Mouse (Mus musculus) neural tube, embryonic 15.5 days (tissue): ENCODE data around the gene Gng8. TPM values are rescaled to one million over a fixed set of nuclear protein-coding genes. Genes with fewer than 3 reads are reported as not detected.
A peak's percentile ranks its signal among the peaks of the same experiment; 100 is the strongest.

Source experiments
- ATAC-seq: fragments of 200-750 bp; cut with Nextera tagmentation; 2 replicates; pipeline ENCODE4 v1.8.0; 2017; ENCODE audit warnings: mild to moderate bottlenecking, moderate TSS enrichment, moderate library complexity; ENCODE audit not compliant: low FRiP score
- H3K27ac ChIP-seq: fragments of 300-500 bp; sonication (generic); replicated peaks from 2 replicates; pipeline ENCODE4 v1.5.1; 2015; ENCODE audit warnings: mild to moderate bottlenecking, inconsistent platforms
- H3K27me3 ChIP-seq: fragments of 300-500 bp; sonication (generic); replicated peaks from 2 replicates; pipeline ENCODE4 v1.6.1; 2015; ENCODE audit warnings: inconsistent platforms
- H3K36me3 ChIP-seq: fragments of 300-500 bp; sonication (generic); 2 replicates; pipeline ENCODE4 v1.6.1; 2015; ENCODE audit warnings: inconsistent platforms
- H3K4me1 ChIP-seq: fragments of 300-500 bp; sonication (generic); 2 replicates; pipeline ENCODE4 v1.6.1; 2015; ENCODE audit warnings: inconsistent platforms
- H3K4me2 ChIP-seq: fragments of 300-500 bp; sonication (generic); 2 replicates; pipeline ENCODE4 v1.6.1; 2015; ENCODE audit warnings: inconsistent platforms, mild to moderate bottlenecking, moderate library complexity
- H3K4me3 ChIP-seq: fragments of 300-500 bp; sonication (generic); replicated peaks from 2 replicates; pipeline ENCODE4 v1.5.1; 2015; ENCODE audit warnings: mild to moderate bottlenecking, inconsistent platforms
- H3K9ac ChIP-seq: fragments of 300-500 bp; sonication (generic); replicated peaks from 2 replicates; pipeline ENCODE4 v1.6.1; 2015; ENCODE audit warnings: mild to moderate bottlenecking, inconsistent platforms
- H3K9me3 ChIP-seq: fragments of 300-500 bp; sonication (generic); replicated peaks from 2 replicates; pipeline ENCODE4 v1.6.1; 2016; ENCODE audit warnings: inconsistent platforms
- WGBS: fragments of 180-500 bp; shearing (Covaris S2); methylation state at CpG from one replicate; pipeline ENCODE4 v1.1.7; 2015; ENCODE audit warnings: mixed read lengths; 5-methylcytosine and 5-hydroxymethylcytosine counted together
- polyA plus RNA-seq: library from polyadenylated mRNA; unstranded; fragments of >200 nt; fragmentation: Nextera tagmentation; extraction: Ambion mirVana; gene quantifications from 2 replicates; pipeline ENCODE4 v1.2.1, GENCODE M21; 2015

Gng8 gene
- polyA plus RNA-seq, 1 experiment from 2014 or later, result 4.1 TPM

DNA sequence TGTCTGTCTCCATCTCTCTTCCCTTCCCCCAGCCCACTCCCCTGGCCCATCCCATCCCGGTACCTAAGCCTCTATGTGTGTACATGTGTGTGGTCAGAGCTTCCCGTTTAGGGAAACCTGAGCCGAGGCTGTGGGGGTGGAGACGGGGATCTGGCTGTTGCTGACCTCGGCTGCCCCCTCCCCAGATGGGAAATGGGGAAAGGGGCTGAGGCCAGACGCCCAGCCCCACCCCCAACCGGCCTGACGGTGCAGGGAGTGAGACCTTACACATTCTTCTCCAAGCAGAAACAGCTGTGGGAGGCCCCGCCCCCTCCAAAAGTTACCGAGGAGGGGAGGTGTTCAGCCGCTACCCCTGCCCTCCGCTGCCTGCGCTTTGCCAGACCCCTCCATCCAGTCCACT is 15.0 kb upstream of the Gng8 start:
- no peak for ATAC-seq
- peak overlapping the region; percentile 87; the same call in 1 of the 2 replicates for H3K27ac ChIP-seq
- H3K36me3 ChIP-seq, result peaks cover 6% of the 10 kb centered on the region; the same call in 1 of the 2 replicates
- no peaks in the 10 kb centered on the region for H3K27me3 ChIP-seq
- peak overlapping the region; percentile 76 for H3K4me2 ChIP-seq
- H3K9ac ChIP-seq, result peak overlapping the region; percentile 88
- peaks cover 46% of the 10 kb centered on the region for H3K4me1 ChIP-seq
- no peaks in the 10 kb centered on the region for H3K9me3 ChIP-seq
- 12% methylated on average over 13 of the region's 13 CpGs for WGBS
- peak overlapping the region; percentile 81 for H3K4me3 ChIP-seq

DNA sequence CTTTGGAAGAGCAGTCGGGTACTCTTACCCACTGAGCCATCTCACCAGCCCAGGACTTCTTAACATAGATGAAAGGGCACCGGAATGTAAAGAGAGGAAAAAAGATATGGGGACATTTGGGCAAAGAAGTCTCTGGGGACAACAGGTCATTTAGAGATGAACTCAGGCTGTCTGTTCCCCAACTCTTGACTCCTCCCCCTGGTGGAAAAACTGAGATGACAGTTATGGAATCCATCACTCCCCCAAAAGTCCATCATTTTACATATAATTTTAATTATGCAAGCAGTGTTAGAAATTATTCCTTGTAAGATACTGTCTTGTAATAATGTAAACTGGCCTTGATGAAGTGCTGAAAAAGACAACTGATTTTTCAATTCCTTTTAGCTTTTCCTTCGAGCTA is 13.9 kb upstream of the Gng8 start:
- no peak for ATAC-seq
- Histone ChIP-seq H3K9me3 (no peaks in the 10 kb centered on the region), H3K36me3 (peaks cover 8% of the 10 kb centered on the region; the same call in 1 of the 2 replicates), H3K27me3 (no peaks in the 10 kb centered on the region), H3K27ac (no peak overlapping the region), H3K4me2 (no peak overlapping the region), H3K9ac (no peak overlapping the region), H3K4me3 (no peak overlapping the region), H3K4me1 (peaks cover 41% of the 10 kb centered on the region)
- 88% methylated on average over 3 of the region's 3 CpGs for WGBS

DNA sequence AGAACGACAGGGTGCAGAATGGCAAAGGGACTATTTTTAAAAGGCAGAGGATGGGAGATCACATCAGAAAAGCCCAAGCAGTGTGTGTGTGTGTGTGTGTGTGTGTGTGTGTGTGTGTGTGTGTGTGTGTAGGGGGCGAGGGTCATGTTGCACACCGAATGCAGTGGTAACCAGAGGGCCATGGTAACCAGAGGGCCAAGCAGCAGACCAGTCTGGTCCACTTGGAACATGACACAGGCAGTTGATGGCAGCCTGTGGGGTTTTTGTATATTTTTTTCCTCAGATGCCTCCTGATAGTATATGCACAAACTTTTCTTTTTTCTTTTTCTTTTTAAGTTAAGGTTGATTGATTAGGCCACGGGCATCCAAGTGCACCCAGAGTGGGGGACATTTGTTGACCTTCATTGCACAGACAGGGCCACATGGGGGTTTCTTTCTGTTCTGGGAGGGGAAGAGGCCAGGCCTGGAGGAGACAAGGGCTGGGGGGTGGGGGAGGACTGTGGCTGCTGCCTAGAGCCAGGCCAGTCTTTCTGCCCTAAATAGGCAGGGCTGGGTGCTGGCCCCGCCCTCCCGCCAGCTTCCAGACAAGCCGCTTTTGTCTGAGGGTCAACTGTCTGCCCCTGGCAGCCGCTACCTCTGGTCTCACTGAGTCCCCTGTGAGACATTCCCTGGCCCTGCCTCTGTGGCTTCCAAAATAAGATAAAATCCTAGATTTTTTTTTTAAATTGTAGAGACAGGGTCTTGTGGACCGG is 11.6 kb upstream of the Gng8 start:
- ATAC-seq, result no peak
- H3K27ac ChIP-seq, result no peak overlapping the region
- WGBS, result 20% methylated on average over 9 of the region's 9 CpGs
- no peak overlapping the region for H3K9ac ChIP-seq
- H3K36me3 ChIP-seq, result peaks cover 20% of the 10 kb centered on the region
- H3K27me3 ChIP-seq, result peaks cover 21% of the 10 kb centered on the region
- peaks cover 28% of the 10 kb centered on the region for H3K4me1 ChIP-seq
- no peak overlapping the region for H3K4me3 ChIP-seq
- no peaks in the 10 kb centered on the region for H3K9me3 ChIP-seq
- H3K4me2 ChIP-seq, result no peak overlapping the region; the same call in 1 of the 2 replicates

DNA sequence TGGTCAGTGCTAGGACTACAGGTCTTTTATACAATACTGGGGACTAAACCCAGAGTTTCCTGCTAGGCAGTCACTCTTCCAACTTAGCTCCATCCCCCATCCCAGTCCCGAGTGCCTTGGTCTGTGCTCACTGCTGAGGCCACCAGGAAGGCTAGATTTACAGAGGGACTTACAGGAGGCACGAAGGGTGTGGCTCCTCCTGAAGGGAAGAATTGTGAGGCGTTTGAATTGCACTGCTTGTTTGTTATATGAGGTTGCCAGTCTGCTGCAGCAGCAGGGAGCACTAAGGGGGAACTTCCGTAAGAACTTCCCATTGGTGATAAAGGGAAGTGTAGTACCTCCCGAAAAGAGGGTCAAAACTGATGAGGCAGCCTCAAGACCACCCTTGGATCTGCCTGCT is 11.0 kb upstream of the Gng8 start:
- Histone ChIP-seq H3K27me3 (peaks cover 27% of the 10 kb centered on the region), H3K36me3 (peaks cover 26% of the 10 kb centered on the region), H3K4me2 (no peak overlapping the region), H3K9ac (no peak overlapping the region), H3K4me3 (no peak overlapping the region), H3K27ac (no peak overlapping the region), H3K4me1 (peaks cover 26% of the 10 kb centered on the region), H3K9me3 (no peaks in the 10 kb centered on the region)
- no peak for ATAC-seq
- WGBS, result 13% methylated on average over 5 of the region's 5 CpGs

DNA sequence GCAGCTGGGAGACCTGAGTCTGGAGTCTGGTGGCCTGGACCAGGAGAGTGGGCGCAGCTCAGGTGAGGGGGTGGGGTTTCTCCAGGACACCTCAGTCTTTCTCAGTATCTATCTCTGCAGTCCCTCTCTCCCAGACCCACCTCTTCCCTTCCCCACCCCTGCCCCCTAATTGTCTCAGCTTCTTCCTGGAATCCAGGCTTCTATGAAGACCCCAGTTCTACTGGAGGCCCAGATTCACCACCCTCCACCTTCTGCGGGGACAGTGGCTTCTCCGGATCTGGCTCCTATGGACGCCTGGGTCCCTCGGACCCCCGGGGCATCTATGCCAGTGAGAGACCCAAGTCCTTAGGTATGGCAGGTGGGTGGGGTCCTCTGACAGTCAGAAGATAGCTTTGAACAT is 8.4 kb upstream of the Gng8 start:
- WGBS, result 94% methylated on average over 6 of the region's 6 CpGs
- ATAC-seq, result no peak
- H3K36me3 ChIP-seq, result peaks cover 44% of the 10 kb centered on the region
- peaks cover 8% of the 10 kb centered on the region; the same call in 1 of the 2 replicates for H3K4me1 ChIP-seq
- no peak overlapping the region for H3K4me3 ChIP-seq
- H3K9me3 ChIP-seq, result no peaks in the 10 kb centered on the region
- no peak overlapping the region for H3K9ac ChIP-seq
- peaks cover 39% of the 10 kb centered on the region for H3K27me3 ChIP-seq
- H3K4me2 ChIP-seq, result no peak overlapping the region
- H3K27ac ChIP-seq, result no peak overlapping the region

DNA sequence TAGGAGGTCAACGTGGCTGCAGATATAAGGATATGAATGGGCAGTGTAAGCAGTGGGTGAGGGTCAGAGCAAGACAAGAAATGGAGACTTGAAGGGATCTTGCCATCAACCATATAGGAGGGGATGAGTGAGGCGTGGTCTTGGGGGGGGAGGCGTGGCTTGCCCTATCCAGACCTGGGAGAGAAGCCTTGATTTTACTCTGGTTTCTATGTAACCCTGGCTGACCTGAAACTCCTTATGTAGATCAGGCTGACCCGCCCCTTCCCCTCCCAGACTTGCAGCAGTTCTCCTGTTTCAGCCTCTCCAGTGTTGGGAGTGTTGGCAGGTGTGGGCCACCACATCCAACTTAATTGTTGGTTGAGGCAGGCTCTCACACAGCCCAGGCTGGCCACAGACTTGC is 7.3 kb upstream of the Gng8 start:
- Histone ChIP-seq H3K27me3 (peaks cover 39% of the 10 kb centered on the region), H3K9ac (no peak overlapping the region), H3K4me1 (peaks cover 8% of the 10 kb centered on the region; the same call in 1 of the 2 replicates), H3K9me3 (no peaks in the 10 kb centered on the region), H3K36me3 (peaks cover 41% of the 10 kb centered on the region), H3K4me3 (no peak overlapping the region), H3K4me2 (no peak overlapping the region), H3K27ac (no peak overlapping the region)
- 68% methylated on average over 4 of the region's 4 CpGs for WGBS
- ATAC-seq, result no peak

DNA sequence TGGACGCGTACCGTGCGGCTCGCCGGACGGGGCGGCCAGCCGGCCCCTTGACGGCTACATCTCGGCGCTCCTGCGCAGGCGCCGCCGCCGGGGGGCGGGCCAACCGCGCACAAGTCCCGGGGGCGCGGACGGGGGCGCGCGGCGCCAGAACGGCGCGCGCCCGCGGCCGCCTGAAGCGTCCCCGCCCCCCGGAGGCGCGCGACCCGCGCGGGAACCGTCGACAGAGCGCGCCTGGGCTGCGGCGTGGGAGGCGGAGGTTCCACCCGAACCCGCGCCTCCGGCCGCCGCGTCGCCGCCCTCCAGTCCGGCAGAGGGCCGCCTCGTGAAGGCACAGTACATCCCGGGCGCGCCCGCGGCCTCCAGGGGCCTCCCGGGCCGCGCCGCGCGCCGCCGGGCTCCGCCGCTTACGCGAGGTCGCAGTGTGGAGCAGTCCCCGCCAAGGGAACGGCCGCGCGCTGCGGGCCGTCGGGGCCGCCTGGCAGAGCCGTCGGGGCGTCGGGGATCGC is 6.3 kb upstream of the Gng8 start:
- Histone ChIP-seq H3K27me3 (peaks cover 48% of the 10 kb centered on the region), H3K4me2 (peak overlapping the region; percentile 36), H3K4me1 (peaks cover 4% of the 10 kb centered on the region; the same call in 1 of the 2 replicates), H3K36me3 (peaks cover 40% of the 10 kb centered on the region), H3K9ac (no peak overlapping the region), H3K9me3 (no peaks in the 10 kb centered on the region), H3K4me3 (peak overlapping the region; percentile 30), H3K27ac (no peak overlapping the region)
- 16% methylated on average over 79 of the region's 95 CpGs for WGBS
- ATAC-seq, result 0 out of 2 replicates have a peak, but pooled peaks have one; percentile 10

DNA sequence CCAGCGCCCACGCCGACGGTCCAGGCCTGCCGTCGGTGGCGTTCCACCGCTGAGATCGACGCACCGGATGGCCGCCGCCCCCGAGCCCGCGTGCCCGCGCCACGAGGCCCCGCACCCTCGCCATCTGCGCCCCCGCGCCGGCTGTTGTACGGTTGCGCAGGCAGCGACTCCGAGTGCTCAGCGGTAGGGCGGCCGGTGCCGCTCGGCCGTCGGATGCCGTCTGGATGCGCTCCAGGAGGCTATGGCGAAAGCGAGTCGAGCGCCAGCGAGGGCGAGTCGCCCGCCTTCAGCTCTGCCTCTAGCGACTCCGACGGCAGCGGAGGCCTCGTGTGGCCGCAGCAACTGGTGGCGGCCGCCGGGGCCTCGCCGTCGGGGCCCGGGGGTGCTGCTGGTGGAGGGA is 5.7 kb upstream of the Gng8 start:
- H3K9ac ChIP-seq, result no peak overlapping the region
- no peak for ATAC-seq
- H3K4me2 ChIP-seq, result peak overlapping the region; percentile 36; the same call in 1 of the 2 replicates
- H3K27ac ChIP-seq, result no peak overlapping the region
- no peaks in the 10 kb centered on the region for H3K9me3 ChIP-seq
- H3K4me3 ChIP-seq, result peak overlapping the region; percentile 30
- H3K4me1 ChIP-seq, result peaks cover 2% of the 10 kb centered on the region
- peaks cover 40% of the 10 kb centered on the region for H3K36me3 ChIP-seq
- WGBS, result 38% methylated on average over 56 of the region's 59 CpGs
- peaks cover 50% of the 10 kb centered on the region for H3K27me3 ChIP-seq

DNA sequence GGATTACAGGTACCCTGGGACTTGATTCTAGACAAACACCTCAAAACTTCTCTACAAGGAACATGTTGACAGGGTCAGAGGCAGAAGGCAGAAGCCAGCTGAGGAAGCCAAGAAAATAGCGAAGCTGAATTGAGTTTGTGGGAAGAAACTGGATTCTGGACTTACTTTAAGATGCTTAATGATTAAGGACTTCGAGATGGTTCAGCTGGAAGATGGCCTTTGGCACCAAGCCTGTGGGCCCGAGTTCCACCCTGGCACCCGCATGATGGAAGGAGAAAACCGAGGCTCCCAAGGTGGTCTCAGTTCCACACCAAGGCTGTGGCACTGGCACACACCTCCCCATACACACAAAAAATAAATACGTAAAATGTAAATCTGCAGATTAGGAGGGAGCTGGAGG is 1.1 kb upstream of the Gng8 start:
- H3K4me3 ChIP-seq, result no peak overlapping the region
- peaks cover 31% of the 10 kb centered on the region for H3K4me1 ChIP-seq
- 46% methylated on average over 6 of the region's 6 CpGs for WGBS
- no peak overlapping the region; the same call in 1 of the 2 replicates for H3K27ac ChIP-seq
- peaks cover 48% of the 10 kb centered on the region for H3K27me3 ChIP-seq
- H3K4me2 ChIP-seq, result peak overlapping the region; percentile 64
- no peaks in the 10 kb centered on the region for H3K9me3 ChIP-seq
- no peak for ATAC-seq
- peaks cover 19% of the 10 kb centered on the region for H3K36me3 ChIP-seq
- no peak overlapping the region for H3K9ac ChIP-seq

DNA sequence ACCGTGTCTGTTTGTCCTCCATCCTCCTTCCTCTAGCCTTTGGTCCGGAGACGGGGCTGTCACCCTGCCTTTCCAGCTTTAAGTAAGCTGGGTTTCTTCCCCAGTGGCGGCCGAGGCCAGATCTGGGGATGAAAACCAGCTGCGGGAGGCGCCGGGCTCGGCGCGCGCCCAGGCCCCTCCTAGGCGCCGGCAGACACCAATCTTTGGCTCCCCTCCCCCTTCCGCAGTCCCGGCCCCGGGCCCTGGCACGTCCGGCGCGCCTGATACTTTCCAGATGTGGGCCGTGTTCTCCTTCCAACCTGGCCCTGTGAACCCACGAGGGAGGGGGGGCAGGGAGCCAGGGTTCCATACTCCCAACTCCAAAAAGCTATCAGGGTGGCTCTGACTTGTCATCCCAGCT is 642 bp upstream of the Gng8 start:
- peaks cover 15% of the 10 kb centered on the region for H3K36me3 ChIP-seq
- WGBS, result 2% methylated on average over 18 of the region's 23 CpGs
- peak overlapping the region; percentile 58; the same call in 1 of the 2 replicates for H3K27ac ChIP-seq
- peaks cover 44% of the 10 kb centered on the region for H3K27me3 ChIP-seq
- no peak for ATAC-seq
- peak overlapping the region; percentile 64 for H3K4me2 ChIP-seq
- H3K9me3 ChIP-seq, result no peaks in the 10 kb centered on the region
- no peak overlapping the region; the same call in 1 of the 2 replicates for H3K4me3 ChIP-seq
- no peak overlapping the region for H3K9ac ChIP-seq
- peaks cover 32% of the 10 kb centered on the region for H3K4me1 ChIP-seq

DNA sequence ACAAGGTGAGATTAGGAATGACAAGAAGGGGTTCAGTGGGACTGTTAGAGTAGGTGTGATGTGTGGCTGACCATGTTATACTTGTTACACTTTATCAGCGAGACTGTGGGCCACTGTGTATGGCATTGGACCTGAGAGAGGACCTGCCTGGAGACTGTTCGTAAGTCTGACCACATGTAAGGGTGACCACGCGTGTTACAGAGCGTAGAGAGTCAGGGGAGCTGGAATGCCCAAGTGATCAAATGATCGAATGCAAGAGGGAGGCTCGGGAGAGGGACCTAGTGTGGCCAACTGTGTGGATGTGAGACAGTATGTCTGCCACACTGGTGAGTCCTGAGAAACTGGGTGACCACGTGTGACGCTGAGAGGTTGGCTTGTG is 755 bp downstream of the Gng8 start:
- Histone ChIP-seq H3K27ac (no peak overlapping the region), H3K9me3 (no peaks in the 10 kb centered on the region), H3K4me1 (peaks cover 32% of the 10 kb centered on the region), H3K27me3 (peaks cover 35% of the 10 kb centered on the region), H3K4me2 (peak overlapping the region; percentile 64), H3K36me3 (peaks cover 2% of the 10 kb centered on the region; the same call in 1 of the 2 replicates), H3K4me3 (peak overlapping the region; percentile 30; the same call in 1 of the 2 replicates), H3K9ac (no peak overlapping the region)
- 47% methylated on average over 9 of the region's 9 CpGs for WGBS
- ATAC-seq, result no peak; the same call in 1 of the 2 replicates

DNA sequence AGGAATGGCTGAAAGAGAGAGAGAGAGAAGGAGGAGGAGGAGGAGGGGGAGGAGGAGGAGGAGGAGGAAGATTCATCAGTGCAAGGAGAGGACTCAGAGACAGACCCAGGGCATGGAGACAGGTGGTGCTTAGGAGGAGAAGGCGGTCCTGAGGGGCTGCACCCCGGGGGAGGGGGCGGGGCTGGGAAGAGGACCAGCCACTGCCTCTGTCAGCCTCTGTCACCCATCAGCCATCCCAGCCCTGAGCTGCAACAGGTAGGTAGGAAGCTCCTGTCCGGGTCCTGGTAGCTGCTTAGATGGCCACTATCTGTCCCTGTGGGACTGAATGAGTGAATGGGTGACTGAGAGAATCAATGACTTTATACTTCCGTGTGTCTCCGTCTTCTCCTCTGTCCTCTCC is 2.0 kb downstream of the Gng8 start:
- no peaks in the 10 kb centered on the region for H3K36me3 ChIP-seq
- no peak overlapping the region for H3K27ac ChIP-seq
- peaks cover 35% of the 10 kb centered on the region for H3K27me3 ChIP-seq
- H3K4me1 ChIP-seq, result peaks cover 32% of the 10 kb centered on the region
- no peak overlapping the region for H3K4me3 ChIP-seq
- ATAC-seq, result no peak
- 14% methylated on average over 5 of the region's 6 CpGs for WGBS
- no peaks in the 10 kb centered on the region for H3K9me3 ChIP-seq
- H3K4me2 ChIP-seq, result no peak overlapping the region
- no peak overlapping the region for H3K9ac ChIP-seq
